Mouse (Mus musculus) cerebral cortex, adult 2 months (tissue): ENCODE results near the gene Gm17482.

ENCODE experiments used
- WGBS: fragments of 180-500 bp; shearing (Covaris S2); methylation state at CpG from one replicate; pipeline ENCODE4 v1.1.7; 2018; 5-methylcytosine and 5-hydroxymethylcytosine counted together

The Gm17482 gene

GRCm38 (mm10) chr6:115245500-115246058 lies 18.4 kb downstream of the Gm17482 start:
- whole genome bisulfite sequencing, result 63% methylated on average over 3 of the region's 3 CpGs

GRCm38 (mm10) chr6:115251531-115251985 lies 24.4 kb downstream of the Gm17482 start:
- 20% methylated on average over 13 of the region's 13 CpGs for WGBS

- 28% methylated on average over 10 of the region's 10 CpGs for WGBS
Measured at GRCm38 (mm10) chr6:115252099-115252873, 25.1 kb downstream of the Gm17482 start, which contains the start of gene Timp4. Gene Timp4 (minus strand): TSS chr6:115252205.

GRCm38 (mm10) chr6:115255171-115255570 lies 28.0 kb downstream of the Gm17482 start:
- WGBS, result 62% methylated on average over 3 of the region's 3 CpGs

- WGBS, result 79% methylated on average over 3 of the region's 3 CpGs
Measured at GRCm38 (mm10) chr6:115260507-115260906, 33.4 kb downstream of the Gm17482 start.

- WGBS, result 68% methylated on average over 5 of the region's 5 CpGs
Measured at GRCm38 (mm10) chr6:115266791-115267190, 39.6 kb downstream of the Gm17482 start.

- 55% methylated on average over 2 of the region's 2 CpGs for WGBS
Measured at GRCm38 (mm10) chr6:115267916-115268315, 40.8 kb downstream of the Gm17482 start.

- WGBS, result 84% methylated on average over 10 of the region's 10 CpGs
Measured at GRCm38 (mm10) chr6:115268551-115269385, 41.6 kb downstream of the Gm17482 start.

- 75% methylated on average over 5 of the region's 5 CpGs for WGBS
Measured at GRCm38 (mm10) chr6:115269561-115269960, 42.4 kb downstream of the Gm17482 start.

- WGBS, result 82% methylated on average over 2 of the region's 2 CpGs
Measured at GRCm38 (mm10) chr6:115270085-115270484, 42.9 kb downstream of the Gm17482 start.

GRCm38 (mm10) chr6:115271326-115271725 lies 44.2 kb downstream of the Gm17482 start:
- WGBS, result 71% methylated on average over 3 of the region's 3 CpGs

GRCm38 (mm10) chr6:115271866-115272271 lies 44.7 kb downstream of the Gm17482 start:
- WGBS, result 17% methylated on average over 4 of the region's 4 CpGs

GRCm38 (mm10) chr6:115273346-115273745 lies 46.2 kb downstream of the Gm17482 start:
- WGBS, result 63% methylated on average over 10 of the region's 10 CpGs

GRCm38 (mm10) chr6:115274705-115275104 lies 47.6 kb downstream of the Gm17482 start:
- 59% methylated on average over 9 of the region's 9 CpGs for WGBS

- WGBS, result 88% methylated on average over 10 of the region's 10 CpGs
Measured at GRCm38 (mm10) chr6:115275116-115275815, 48.1 kb downstream of the Gm17482 start.

GRCm38 (mm10) chr6:115278086-115278485 lies 50.9 kb downstream of the Gm17482 start:
- 47% methylated on average over 8 of the region's 8 CpGs for WGBS

- 81% methylated on average over 2 of the region's 2 CpGs for WGBS
Measured at GRCm38 (mm10) chr6:115279639-115280038, 52.5 kb downstream of the Gm17482 start.

GRCm38 (mm10) chr6:115284153-115284552 lies 57.0 kb downstream of the Gm17482 start:
- 51% methylated on average over 2 of the region's 2 CpGs for WGBS

GRCm38 (mm10) chr6:115286441-115286840 lies 59.3 kb downstream of the Gm17482 start:
- 42% methylated on average over 6 of the region's 6 CpGs for WGBS

GRCm38 (mm10) chr6:115288223-115288622 lies 61.1 kb downstream of the Gm17482 start:
- WGBS, result 92% methylated on average over 3 of the region's 3 CpGs

GRCm38 (mm10) chr6:115290561-115290960 lies 63.4 kb downstream of the Gm17482 start:
- 70% methylated on average over 5 of the region's 5 CpGs for WGBS

GRCm38 (mm10) chr6:115291068-115291467 lies 63.9 kb downstream of the Gm17482 start:
- 65% methylated on average over 2 of the region's 2 CpGs for WGBS
